Mouse (Mus musculus) liver, embryonic 15.5 days (tissue): ENCODE data around the gene Lims1. TPM values are rescaled to one million over a fixed set of nuclear protein-coding genes. Genes with fewer than 3 reads are reported as not detected.
A peak's percentile ranks its signal among the peaks of the same experiment; 100 is the strongest.
"Not testable (repeated sequence)": the region's sequence is repeated elsewhere in the genome, so short reads cannot be mapped to it uniquely, and the experiment has no call there.

Experiments used
- ATAC-seq: fragments of 200-750 bp; cut with Nextera tagmentation; 2 replicates; pipeline ENCODE4 v1.8.0; 2017; ENCODE audit warnings: moderate number of reproducible peaks, mild to moderate bottlenecking, moderate library complexity; ENCODE audit not compliant: insufficient read depth
- H3K27ac ChIP-seq: fragments of 300-500 bp; sonication (generic); replicated peaks from 2 replicates; pipeline ENCODE4 v1.5.1; 2015; ENCODE audit warnings: mild to moderate bottlenecking, inconsistent platforms
- H3K27me3 ChIP-seq: fragments of 300-500 bp; sonication (generic); 2 replicates; pipeline ENCODE4 v1.6.1; 2015; ENCODE audit warnings: mild to moderate bottlenecking, inconsistent platforms
- H3K36me3 ChIP-seq: fragments of 300-500 bp; sonication (generic); replicated peaks from 2 replicates; pipeline ENCODE4 v1.6.1; 2015; ENCODE audit warnings: moderate library complexity, mild to moderate bottlenecking, inconsistent platforms
- H3K4me1 ChIP-seq: fragments of 300-500 bp; sonication (generic); replicated peaks from 2 replicates; pipeline ENCODE4 v1.6.1; 2015; ENCODE audit warnings: inconsistent platforms
- H3K4me2 ChIP-seq: fragments of 300-500 bp; sonication (generic); 2 replicates; pipeline ENCODE4 v1.6.1; 2015; ENCODE audit warnings: moderate library complexity, mild to moderate bottlenecking, inconsistent platforms
- H3K4me3 ChIP-seq: fragments of 300-500 bp; sonication (generic); replicated peaks from 2 replicates; pipeline ENCODE4 v1.5.1; 2015; ENCODE audit warnings: mild to moderate bottlenecking, inconsistent platforms
- H3K9ac ChIP-seq: fragments of 300-500 bp; sonication (generic); 2 replicates; pipeline ENCODE4 v1.6.1; 2015; ENCODE audit warnings: moderate library complexity, mild to moderate bottlenecking, inconsistent platforms
- H3K9me3 ChIP-seq: fragments of 300-500 bp; sonication (generic); replicated peaks from 2 replicates; pipeline ENCODE4 v1.6.1; 2016; ENCODE audit warnings: inconsistent platforms
- WGBS: fragments of 180-500 bp; shearing (Covaris S2); methylation state at CpG from one replicate; pipeline ENCODE4 v1.1.7; 2015; ENCODE audit warnings: mixed read lengths; ENCODE audit not compliant: insufficient replicate concordance; 5-methylcytosine and 5-hydroxymethylcytosine counted together
- polyA plus RNA-seq: library from polyadenylated mRNA; unstranded; fragments of >200 nt; fragmentation: Nextera tagmentation; extraction: Ambion mirVana; gene quantifications from 2 replicates; pipeline ENCODE4 v1.2.1, GENCODE M21; 2015

Lims1 gene
- polyA plus RNA-seq, 1 experiment from 2014 or later: 85.4 TPM

DNA sequence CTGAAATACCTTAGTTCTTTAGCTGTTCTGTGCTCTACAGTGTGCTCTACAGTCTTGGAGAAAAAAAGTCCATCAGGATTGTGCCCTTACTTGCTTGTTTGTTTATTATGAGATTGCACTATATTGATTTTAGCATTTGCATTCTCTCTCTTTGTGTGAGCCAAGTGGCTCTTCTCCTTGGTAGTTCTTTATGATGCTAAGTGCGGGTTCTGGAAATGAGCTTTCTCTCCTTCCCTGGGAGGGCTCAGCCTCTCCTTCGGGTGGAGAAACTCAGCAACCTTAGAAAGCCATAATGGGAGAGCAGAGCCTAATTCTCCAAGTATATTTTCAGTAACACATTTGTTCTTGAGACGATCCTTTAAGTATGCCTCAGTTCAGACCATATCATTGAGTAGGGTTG lies 3.0 kb downstream of the Lims1 start:
- Histone ChIP-seq H3K27ac (no peak overlapping the region), H3K9ac (no peak overlapping the region), H3K4me2 (no peak overlapping the region), H3K4me3 (no peak overlapping the region), H3K9me3 (no peaks in the 10 kb centered on the region), H3K4me1 (peaks cover 49% of the 10 kb centered on the region), H3K27me3 (no peaks in the 10 kb centered on the region), H3K36me3 (no peaks in the 10 kb centered on the region)
- no peak for ATAC-seq
- WGBS: 58% methylated on average over 3 of the region's 3 CpGs

- WGBS: 82% methylated on average over 6 of the region's 6 CpGs
- not testable (repeated sequence) for H3K27ac ChIP-seq, ATAC-seq, H3K4me2 ChIP-seq, H3K27me3 ChIP-seq, H3K9me3 ChIP-seq, H3K36me3 ChIP-seq, H3K4me3 ChIP-seq, H3K9ac ChIP-seq
- peaks cover 42% of the 10 kb centered on the region for H3K4me1 ChIP-seq
Observed at GRCm38 (mm10) chr10:58327836-58328235, 4.6 kb downstream of the Lims1 start.

GRCm38 (mm10) chr10:58328517-58329108 lies 5.3 kb downstream of the Lims1 start:
- H3K36me3 ChIP-seq: no peaks in the 10 kb centered on the region
- no peak overlapping the region; the same call in 1 of the 2 replicates for H3K27ac ChIP-seq
- H3K9ac ChIP-seq: no peak overlapping the region
- no peaks in the 10 kb centered on the region for H3K27me3 ChIP-seq
- no peaks in the 10 kb centered on the region for H3K9me3 ChIP-seq
- 76% methylated on average over 8 of the region's 8 CpGs for WGBS
- no peak overlapping the region for H3K4me3 ChIP-seq
- H3K4me1 ChIP-seq: peaks cover 46% of the 10 kb centered on the region
- peak; percentile 40; the same call in 1 of the 2 replicates for ATAC-seq
- H3K4me2 ChIP-seq: no peak overlapping the region

DNA sequence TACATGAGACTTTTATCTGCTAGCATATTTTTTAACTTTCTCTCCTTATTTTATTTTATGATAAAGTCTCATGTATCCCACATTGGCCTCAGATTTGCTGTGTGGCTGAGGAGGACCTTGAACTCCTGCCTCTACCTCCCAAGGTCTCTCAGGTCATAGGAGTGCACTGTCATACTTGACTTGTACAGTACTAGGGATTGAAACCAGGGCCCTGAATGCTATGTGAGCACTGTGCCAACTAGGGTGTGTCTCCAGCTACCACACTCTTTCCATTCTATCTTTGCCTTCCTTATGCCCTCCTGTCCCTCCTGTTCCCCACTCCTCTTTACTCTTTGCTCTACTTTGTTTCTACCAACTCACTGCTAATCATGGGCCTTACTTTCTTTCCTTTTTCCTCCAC lies 7.4 kb downstream of the Lims1 start:
- Histone ChIP-seq H3K4me1 (peaks cover 41% of the 10 kb centered on the region), H3K27ac (no peak overlapping the region), H3K36me3 (no peaks in the 10 kb centered on the region), H3K9ac (no peak overlapping the region), H3K27me3 (no peaks in the 10 kb centered on the region), H3K4me3 (no peak overlapping the region), H3K9me3 (no peaks in the 10 kb centered on the region), H3K4me2 (no peak overlapping the region)
- ATAC-seq: no peak

DNA sequence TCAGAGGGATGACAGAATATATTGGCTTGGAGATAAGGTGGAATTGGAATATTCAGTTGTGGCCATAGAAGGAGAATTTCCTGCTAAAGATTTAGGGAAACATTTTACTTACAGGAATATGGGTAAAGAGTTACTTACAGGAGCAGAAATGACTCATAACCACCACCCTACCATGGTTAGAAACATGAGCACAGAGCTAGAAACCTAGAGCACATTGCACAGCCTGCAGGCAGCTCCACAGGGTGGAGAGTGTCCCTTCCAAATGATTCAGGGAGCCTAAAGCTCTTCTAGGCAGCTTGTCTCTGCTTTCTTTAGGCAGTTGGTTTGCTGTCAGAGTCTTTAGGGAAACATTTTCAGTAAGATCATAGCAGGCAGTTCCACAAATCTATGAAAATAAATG lies 8.5 kb downstream of the Lims1 start:
- no peak for ATAC-seq
- Histone ChIP-seq H3K4me2 (no peak overlapping the region), H3K9ac (no peak overlapping the region), H3K36me3 (no peaks in the 10 kb centered on the region), H3K9me3 (no peaks in the 10 kb centered on the region), H3K4me1 (peaks cover 30% of the 10 kb centered on the region), H3K27me3 (no peaks in the 10 kb centered on the region), H3K27ac (no peak overlapping the region), H3K4me3 (no peak overlapping the region)

DNA sequence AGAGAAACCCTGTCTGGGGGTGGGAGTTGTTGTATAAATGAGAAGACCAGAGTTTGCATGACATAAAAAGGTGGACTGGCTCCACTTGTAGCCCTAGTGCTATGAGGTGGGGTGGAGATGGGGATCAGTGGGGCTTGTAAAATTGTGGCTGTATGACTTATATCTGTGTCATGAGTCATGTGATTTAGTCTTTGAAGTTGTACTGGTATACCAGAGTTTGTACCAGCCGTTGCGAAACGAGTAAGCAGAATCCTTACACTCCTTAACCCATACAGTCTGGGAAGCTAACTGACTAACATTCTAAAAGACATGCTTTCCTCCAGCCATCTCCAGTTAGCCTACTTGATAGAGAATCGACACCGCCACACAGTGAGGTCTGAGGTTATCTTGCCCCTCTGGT lies 10.1 kb downstream of the Lims1 start:
- no peak for ATAC-seq
- no peaks in the 10 kb centered on the region for H3K27me3 ChIP-seq
- H3K4me2 ChIP-seq: no peak overlapping the region
- no peaks in the 10 kb centered on the region for H3K9me3 ChIP-seq
- WGBS: 59% methylated on average over 5 of the region's 5 CpGs
- H3K4me1 ChIP-seq: peaks cover 21% of the 10 kb centered on the region
- no peak overlapping the region for H3K27ac ChIP-seq
- H3K4me3 ChIP-seq: no peak overlapping the region
- no peak overlapping the region for H3K9ac ChIP-seq
- no peaks in the 10 kb centered on the region for H3K36me3 ChIP-seq

DNA sequence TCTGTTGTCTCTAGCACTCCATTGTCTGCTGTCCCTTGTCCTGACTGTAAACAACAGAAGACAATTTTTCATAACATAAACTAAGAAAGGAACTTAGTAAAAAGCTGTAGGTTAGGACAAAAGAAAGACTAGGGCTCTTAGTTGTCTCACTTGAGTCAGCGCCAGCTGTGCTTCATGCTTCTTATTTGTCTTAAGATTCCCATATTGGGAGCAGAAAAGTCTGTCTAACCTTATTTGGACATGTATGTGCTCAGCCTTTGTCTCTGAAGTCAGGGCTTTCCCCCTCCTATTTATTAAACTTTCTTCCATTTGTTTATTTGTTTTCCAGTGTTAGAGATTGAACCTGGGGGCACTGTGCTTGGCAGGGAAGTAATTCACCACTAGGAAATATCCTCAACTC lies 12.9 kb downstream of the Lims1 start:
- H3K27ac ChIP-seq: no peak overlapping the region
- 88% methylated on average over 1 of the region's 1 CpGs for WGBS
- H3K9me3 ChIP-seq: no peaks in the 10 kb centered on the region
- no peak overlapping the region for H3K4me3 ChIP-seq
- H3K36me3 ChIP-seq: no peaks in the 10 kb centered on the region
- peaks cover 18% of the 10 kb centered on the region for H3K4me1 ChIP-seq
- H3K9ac ChIP-seq: no peak overlapping the region
- H3K4me2 ChIP-seq: no peak overlapping the region
- H3K27me3 ChIP-seq: no peaks in the 10 kb centered on the region
- no peak for ATAC-seq

- peaks cover 22% of the 10 kb centered on the region for H3K4me1 ChIP-seq
- 79% methylated on average over 4 of the region's 4 CpGs for WGBS
- not testable (repeated sequence) for ATAC-seq, H3K4me3 ChIP-seq, H3K9ac ChIP-seq, H3K27me3 ChIP-seq, H3K4me2 ChIP-seq, H3K36me3 ChIP-seq, H3K9me3 ChIP-seq, H3K27ac ChIP-seq
Observed at GRCm38 (mm10) chr10:58337091-58337490, 13.8 kb downstream of the Lims1 start.

DNA sequence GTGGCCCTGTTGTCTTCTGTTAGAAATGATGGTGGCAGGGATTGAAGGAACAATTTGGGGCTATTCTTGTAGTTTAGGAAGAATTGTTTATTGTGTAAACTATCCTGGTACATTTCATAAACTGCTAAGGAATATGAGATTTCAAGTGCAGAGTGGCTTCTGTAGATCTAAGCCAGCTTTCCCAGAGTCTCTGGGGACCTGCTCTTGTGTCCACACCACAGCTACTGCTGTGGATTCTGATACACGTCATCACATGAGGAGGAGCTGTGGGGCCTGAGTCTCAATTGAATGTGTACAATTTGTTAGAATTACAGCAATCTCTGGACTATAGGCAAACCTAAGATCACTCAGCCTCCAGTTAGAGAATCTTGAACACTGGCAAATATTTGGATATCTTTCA lies 15.3 kb downstream of the Lims1 start:
- H3K9me3 ChIP-seq: no peaks in the 10 kb centered on the region
- no peak for ATAC-seq
- no peak overlapping the region for H3K27ac ChIP-seq
- H3K9ac ChIP-seq: no peak overlapping the region
- H3K4me3 ChIP-seq: no peak overlapping the region
- H3K27me3 ChIP-seq: no peaks in the 10 kb centered on the region
- peaks cover 22% of the 10 kb centered on the region for H3K4me1 ChIP-seq
- no peak overlapping the region for H3K4me2 ChIP-seq
- H3K36me3 ChIP-seq: no peaks in the 10 kb centered on the region
- WGBS: 36% methylated on average over 1 of the region's 1 CpGs

GRCm38 (mm10) chr10:58341685-58342084 lies 18.4 kb downstream of the Lims1 start:
- no peaks in the 10 kb centered on the region for H3K36me3 ChIP-seq
- H3K9ac ChIP-seq: no peak overlapping the region
- H3K4me3 ChIP-seq: no peak overlapping the region
- ATAC-seq: peak; percentile 31; the same call in 1 of the 2 replicates
- H3K9me3 ChIP-seq: no peaks in the 10 kb centered on the region
- H3K4me2 ChIP-seq: no peak overlapping the region
- WGBS: 38% methylated on average over 2 of the region's 2 CpGs
- peaks cover 23% of the 10 kb centered on the region for H3K4me1 ChIP-seq
- no peaks in the 10 kb centered on the region for H3K27me3 ChIP-seq
- 0 out of 2 replicates have a peak overlapping the region, but pooled peaks have one; percentile 20 for H3K27ac ChIP-seq

DNA sequence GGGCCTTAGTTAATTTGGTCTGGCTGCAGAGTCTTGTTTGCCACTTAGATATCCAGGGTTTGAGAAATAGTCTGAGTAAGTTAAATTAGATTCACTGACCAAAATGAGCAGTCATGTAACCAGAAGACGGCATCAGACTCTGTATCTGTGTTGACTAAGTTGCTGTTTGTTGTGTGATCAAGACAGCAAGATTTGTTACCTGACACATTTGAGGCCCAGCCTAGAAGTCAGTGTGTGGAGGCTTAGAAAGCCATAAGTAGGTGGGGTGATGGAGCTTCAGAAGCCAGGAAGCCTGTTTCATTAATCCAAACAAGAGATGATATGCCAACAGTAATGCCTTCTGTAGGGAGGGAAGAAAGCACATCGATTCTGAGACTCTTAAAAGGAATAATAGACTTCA lies 18.9 kb downstream of the Lims1 start:
- no peak overlapping the region for H3K9ac ChIP-seq
- H3K4me1 ChIP-seq: peaks cover 23% of the 10 kb centered on the region
- H3K27me3 ChIP-seq: no peaks in the 10 kb centered on the region
- no peak overlapping the region for H3K4me3 ChIP-seq
- H3K36me3 ChIP-seq: no peaks in the 10 kb centered on the region
- WGBS: 58% methylated on average over 2 of the region's 2 CpGs
- H3K27ac ChIP-seq: 0 out of 2 replicates have a peak overlapping the region, but pooled peaks have one; percentile 20
- H3K9me3 ChIP-seq: no peaks in the 10 kb centered on the region
- no peak overlapping the region for H3K4me2 ChIP-seq
- no peak for ATAC-seq

GRCm38 (mm10) chr10:58343552-58343951 lies 20.3 kb downstream of the Lims1 start:
- H3K4me1 ChIP-seq: peaks cover 23% of the 10 kb centered on the region
- H3K4me2 ChIP-seq: no peak overlapping the region
- no peak overlapping the region for H3K27ac ChIP-seq
- H3K4me3 ChIP-seq: no peak overlapping the region
- H3K9me3 ChIP-seq: no peaks in the 10 kb centered on the region
- no peaks in the 10 kb centered on the region for H3K27me3 ChIP-seq
- no peak for ATAC-seq
- 36% methylated on average over 3 of the region's 3 CpGs for WGBS
- H3K9ac ChIP-seq: no peak overlapping the region
- no peaks in the 10 kb centered on the region for H3K36me3 ChIP-seq
